Mouse (Mus musculus): ENCODE measurements at regions not wholly inside any gene's neighbourhood (a gene's known extent, or its start where the extent isn't known, plus 50 kb on each side); places are given as distances from the start of the nearest gene placed in this dataset.

DNA sequence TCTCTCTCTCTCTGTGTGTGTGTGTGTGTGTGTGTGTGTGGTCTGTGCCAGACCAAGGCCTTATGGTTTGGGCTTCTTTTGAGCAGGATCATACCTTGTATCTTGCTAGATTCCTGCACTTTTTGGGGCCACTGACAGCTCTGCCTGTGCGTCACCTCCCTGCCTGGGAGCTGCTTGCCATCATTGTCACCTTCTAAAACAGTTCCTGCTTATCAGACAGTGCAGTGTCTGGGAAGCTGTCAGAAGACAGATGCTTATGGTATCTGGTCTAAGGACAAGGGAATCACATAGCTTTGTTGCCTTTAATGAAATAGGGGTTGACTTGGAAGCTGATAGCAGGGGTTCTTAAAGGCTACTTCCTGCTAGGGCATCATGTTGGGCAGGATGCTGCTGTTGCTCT is 114.1 kb upstream of the Spon1 start:
- H3K27me3 ChIP-seq (ENCODE audit: control insufficient read depth, insufficient read depth, low read length): no peaks in the 10 kb centered on the region
- no peak overlapping the region for H3K4me2 ChIP-seq (ENCODE audit: low read depth, low read length)
- H3K4me3 ChIP-seq (ENCODE audit: low read length): no peak overlapping the region
- no peak overlapping the region for H3K9ac ChIP-seq (ENCODE audit: low read length)
- H3K4me1 ChIP-seq (ENCODE audit: control insufficient read depth, insufficient read depth, low read length): 0 out of 2 replicates have a peak, but pooled peaks cover 6% of the 10 kb centered on the region
- H3K27ac ChIP-seq (ENCODE audit: low read length): peak overlapping the region; percentile 48; the same call in 1 of the 2 replicates
- H3K36me3 ChIP-seq (ENCODE audit: control insufficient read depth, insufficient read depth): no peaks in the 10 kb centered on the region
- ATAC-seq (replicated peaks; ENCODE audit: extremely low read depth, insufficient read depth, low FRiP score): peak; percentile 82
- 21% methylated on average over 1 of the region's 1 CpGs for WGBS
- H3K9me3 ChIP-seq (replicated peaks; ENCODE audit: control insufficient read depth, low read length): no peaks in the 10 kb centered on the region

DNA sequence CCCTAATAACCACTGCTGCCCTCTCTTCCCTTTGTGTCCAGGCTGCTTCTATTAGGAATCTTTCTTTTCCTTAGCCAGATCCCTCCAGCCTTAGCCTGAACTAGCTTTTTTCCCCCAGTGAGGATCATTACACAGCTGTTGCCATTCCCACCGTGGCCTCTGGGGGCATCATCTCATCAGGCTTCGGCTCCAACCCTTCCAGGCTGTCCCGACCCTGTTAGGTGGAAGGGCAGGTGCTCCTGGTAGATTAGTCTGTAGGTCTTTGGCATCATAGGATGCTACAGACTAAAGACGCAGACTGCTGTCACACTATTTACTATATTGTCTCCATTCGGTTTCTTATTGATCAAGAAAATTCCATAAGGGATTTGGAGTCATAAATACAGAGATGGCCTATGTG is 112.7 kb upstream of the Spon1 start:
- H3K9me3 ChIP-seq (replicated peaks; ENCODE audit: control insufficient read depth, low read length): no peaks in the 10 kb centered on the region
- no peaks in the 10 kb centered on the region for H3K36me3 ChIP-seq (ENCODE audit: control insufficient read depth, insufficient read depth)
- no peak overlapping the region for H3K4me2 ChIP-seq (ENCODE audit: low read depth, low read length)
- H3K9ac ChIP-seq (ENCODE audit: low read length): no peak overlapping the region
- no peak overlapping the region for H3K27ac ChIP-seq (ENCODE audit: low read length)
- no peak overlapping the region for H3K4me3 ChIP-seq (ENCODE audit: low read length)
- 38% methylated on average over 5 of the region's 5 CpGs for WGBS
- no peak for ATAC-seq (replicated peaks; ENCODE audit: extremely low read depth, insufficient read depth, low FRiP score)
- no peaks in the 10 kb centered on the region for H3K27me3 ChIP-seq (ENCODE audit: control insufficient read depth, insufficient read depth, low read length)
- 0 out of 2 replicates have a peak, but pooled peaks cover 6% of the 10 kb centered on the region for H3K4me1 ChIP-seq (ENCODE audit: control insufficient read depth, insufficient read depth, low read length)

DNA sequence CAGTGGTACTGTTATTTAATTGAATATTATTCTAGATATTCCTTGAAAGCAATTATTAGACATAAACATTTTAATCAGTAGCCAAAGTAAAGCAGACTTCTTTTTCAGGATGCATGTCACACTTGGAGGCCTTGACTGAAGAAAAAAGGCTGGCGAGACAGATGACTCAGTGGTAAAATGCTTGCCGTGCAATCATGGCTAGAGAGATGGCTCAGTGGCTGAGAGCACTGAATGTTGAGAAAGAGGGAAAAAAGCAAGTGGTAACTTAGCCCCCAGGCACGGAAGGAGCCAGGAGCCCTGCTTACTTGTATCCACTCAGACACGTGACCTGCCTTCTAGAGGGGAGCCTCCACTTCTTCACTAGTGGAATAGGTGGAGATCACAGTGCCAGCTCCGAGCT is 110.5 kb upstream of the Spon1 start:
- WGBS: 79% methylated on average over 5 of the region's 5 CpGs
- no peak for ATAC-seq (replicated peaks; ENCODE audit: extremely low read depth, insufficient read depth, low FRiP score)

DNA sequence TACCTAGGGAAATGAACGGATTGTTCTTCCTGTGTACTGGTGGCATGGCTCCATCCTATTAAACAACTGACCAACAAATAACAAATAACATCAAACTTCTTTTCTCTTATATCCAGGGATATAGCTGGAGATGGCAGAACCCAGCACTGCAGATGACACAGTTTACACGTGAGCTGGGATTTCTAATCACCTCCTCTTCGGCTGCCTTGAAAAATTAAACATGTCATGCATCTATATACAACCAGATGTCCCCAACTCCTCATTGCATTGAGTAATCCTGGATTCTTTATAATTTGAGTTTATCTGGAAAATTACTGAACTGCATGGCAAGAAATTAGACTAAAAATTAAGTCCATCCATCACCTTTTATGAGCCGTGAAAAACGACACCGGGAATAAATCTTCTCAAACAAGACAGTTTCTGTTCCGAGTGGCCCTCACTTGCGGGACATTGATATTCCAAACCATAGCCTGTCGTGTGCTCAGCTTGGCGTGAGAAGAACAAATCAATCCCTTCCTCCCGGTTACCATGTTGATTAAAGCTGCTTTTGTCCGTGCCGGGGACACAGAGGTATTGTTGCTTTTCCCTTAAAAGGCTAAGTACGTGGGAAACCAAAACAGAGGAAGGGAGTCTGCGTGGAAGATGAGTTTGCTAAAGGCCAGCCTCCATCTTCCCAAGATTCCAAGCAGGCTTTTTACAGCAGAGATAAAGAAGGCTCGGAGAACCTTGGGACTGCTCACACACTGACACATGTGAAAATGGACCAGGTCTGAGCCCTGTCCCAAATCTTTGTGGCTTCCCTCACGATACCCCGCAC is 92.8 kb upstream of the Spon1 start:
- Histone ChIP-seq H3K27ac (ENCODE audit: low read length) (no peak overlapping the region), H3K27me3 (ENCODE audit: control insufficient read depth, insufficient read depth, low read length) (no peaks in the 10 kb centered on the region), H3K9ac (ENCODE audit: low read length) (no peak overlapping the region), H3K36me3 (ENCODE audit: control insufficient read depth, insufficient read depth) (no peaks in the 10 kb centered on the region), H3K4me1 (ENCODE audit: control insufficient read depth, insufficient read depth, low read length) (no peaks in the 10 kb centered on the region), H3K4me3 (ENCODE audit: low read length) (no peak overlapping the region), H3K9me3 (replicated peaks; ENCODE audit: control insufficient read depth, low read length) (no peaks in the 10 kb centered on the region), H3K4me2 (ENCODE audit: low read depth, low read length) (no peak overlapping the region)
- ATAC-seq (replicated peaks; ENCODE audit: extremely low read depth, insufficient read depth, low FRiP score): no peak
- 71% methylated on average over 18 of the region's 18 CpGs for WGBS

More for the DNA sequence above, 110.5 kb upstream of the Spon1 start:
- Histone ChIP-seq H3K4me2 (ENCODE audit: low read depth, low read length) (no peak overlapping the region), H3K9ac (ENCODE audit: low read length) (no peak overlapping the region), H3K4me1 (ENCODE audit: control insufficient read depth, insufficient read depth, low read length) (0 out of 2 replicates have a peak, but pooled peaks cover 6% of the 10 kb centered on the region), H3K27ac (ENCODE audit: low read length) (no peak overlapping the region), H3K9me3 (replicated peaks; ENCODE audit: control insufficient read depth, low read length) (no peaks in the 10 kb centered on the region), H3K4me3 (ENCODE audit: low read length) (no peak overlapping the region), H3K36me3 (ENCODE audit: control insufficient read depth, insufficient read depth) (no peaks in the 10 kb centered on the region), H3K27me3 (ENCODE audit: control insufficient read depth, insufficient read depth, low read length) (no peaks in the 10 kb centered on the region)

DNA sequence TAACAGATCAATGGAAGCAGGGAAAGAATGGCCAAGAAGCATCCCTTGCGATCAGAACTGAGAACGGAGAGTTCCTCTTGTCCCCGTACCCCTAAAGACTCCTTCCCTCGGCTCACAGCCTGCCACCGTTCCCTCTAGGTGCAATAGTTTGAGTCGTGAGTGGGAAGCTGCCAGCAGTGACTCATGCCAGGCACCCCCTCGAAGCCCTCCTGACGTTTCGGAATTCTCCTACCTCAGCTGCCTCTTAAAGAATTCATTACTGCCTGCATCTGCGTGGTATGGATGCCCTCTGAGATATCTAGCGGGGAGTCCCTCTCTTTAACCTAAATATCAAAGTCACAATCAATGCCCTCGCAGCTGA is 92.2 kb upstream of the Spon1 start:
- no peak overlapping the region for H3K9ac ChIP-seq (ENCODE audit: low read length)
- 64% methylated on average over 12 of the region's 12 CpGs for WGBS
- ATAC-seq (replicated peaks; ENCODE audit: extremely low read depth, insufficient read depth, low FRiP score): no peak
- H3K9me3 ChIP-seq (replicated peaks; ENCODE audit: control insufficient read depth, low read length): no peaks in the 10 kb centered on the region
- no peak overlapping the region for H3K4me2 ChIP-seq (ENCODE audit: low read depth, low read length)
- H3K27me3 ChIP-seq (ENCODE audit: control insufficient read depth, insufficient read depth, low read length): no peaks in the 10 kb centered on the region
- H3K4me3 ChIP-seq (ENCODE audit: low read length): no peak overlapping the region
- no peaks in the 10 kb centered on the region for H3K36me3 ChIP-seq (ENCODE audit: control insufficient read depth, insufficient read depth)
- no peaks in the 10 kb centered on the region for H3K4me1 ChIP-seq (ENCODE audit: control insufficient read depth, insufficient read depth, low read length)
- H3K27ac ChIP-seq (ENCODE audit: low read length): no peak overlapping the region

DNA sequence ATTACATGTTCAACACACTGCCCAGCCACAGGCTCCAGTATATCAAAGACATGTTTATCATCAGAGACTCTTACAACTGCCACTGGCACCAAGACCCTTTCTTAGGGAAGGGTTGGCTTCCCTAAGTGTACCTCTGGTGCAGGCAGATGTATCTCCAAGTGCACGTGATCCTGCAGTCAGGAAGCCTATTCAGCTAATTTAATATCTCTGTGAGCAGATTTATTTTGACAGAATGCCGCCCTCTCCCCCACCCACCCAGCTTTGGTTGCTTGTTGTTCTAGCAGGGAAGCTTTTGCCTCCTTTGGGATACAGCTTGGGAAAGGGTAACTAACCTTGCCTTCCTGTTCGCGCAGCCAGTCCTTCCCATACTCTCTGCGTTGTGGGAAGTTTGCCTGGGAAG is 83.5 kb upstream of the Spon1 start:
- Histone ChIP-seq H3K27me3 (ENCODE audit: control insufficient read depth, insufficient read depth, low read length) (no peaks in the 10 kb centered on the region), H3K4me2 (ENCODE audit: low read depth, low read length) (no peak overlapping the region), H3K4me3 (ENCODE audit: low read length) (no peak overlapping the region), H3K27ac (ENCODE audit: low read length) (no peak overlapping the region), H3K9me3 (replicated peaks; ENCODE audit: control insufficient read depth, low read length) (no peaks in the 10 kb centered on the region), H3K4me1 (ENCODE audit: control insufficient read depth, insufficient read depth, low read length) (no peaks in the 10 kb centered on the region), H3K9ac (ENCODE audit: low read length) (no peak overlapping the region), H3K36me3 (ENCODE audit: control insufficient read depth, insufficient read depth) (no peaks in the 10 kb centered on the region)
- ATAC-seq (replicated peaks; ENCODE audit: extremely low read depth, insufficient read depth, low FRiP score): no peak
- 76% methylated on average over 5 of the region's 5 CpGs for WGBS

DNA sequence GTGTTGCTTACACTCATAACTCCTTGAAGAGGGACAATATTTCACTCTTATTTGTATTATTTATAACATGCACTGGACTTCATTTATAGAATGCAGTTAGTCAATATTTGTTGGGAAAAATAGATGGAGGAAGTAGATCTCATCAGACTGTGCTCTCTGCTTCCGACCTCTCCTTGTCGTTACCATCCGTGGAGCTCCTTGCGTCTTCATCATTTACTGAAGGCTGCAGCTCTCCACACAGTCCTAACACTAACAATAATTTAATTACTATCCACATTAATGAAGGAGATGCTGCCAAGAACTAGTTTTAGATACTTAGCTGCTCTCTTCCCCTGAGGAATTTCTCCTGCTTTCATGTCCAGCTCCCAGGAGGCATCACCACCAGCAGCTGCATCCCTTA is 80.4 kb upstream of the Spon1 start:
- Histone ChIP-seq H3K9me3 (replicated peaks; ENCODE audit: control insufficient read depth, low read length) (no peaks in the 10 kb centered on the region), H3K9ac (ENCODE audit: low read length) (no peak overlapping the region), H3K4me1 (ENCODE audit: control insufficient read depth, insufficient read depth, low read length) (0 out of 2 replicates have a peak, but pooled peaks cover 4% of the 10 kb centered on the region), H3K27ac (ENCODE audit: low read length) (no peak overlapping the region), H3K4me3 (ENCODE audit: low read length) (no peak overlapping the region), H3K4me2 (ENCODE audit: low read depth, low read length) (no peak overlapping the region), H3K27me3 (ENCODE audit: control insufficient read depth, insufficient read depth, low read length) (no peaks in the 10 kb centered on the region), H3K36me3 (ENCODE audit: control insufficient read depth, insufficient read depth) (no peaks in the 10 kb centered on the region)
- no peak for ATAC-seq (replicated peaks; ENCODE audit: extremely low read depth, insufficient read depth, low FRiP score)
- 88% methylated on average over 4 of the region's 4 CpGs for WGBS

DNA sequence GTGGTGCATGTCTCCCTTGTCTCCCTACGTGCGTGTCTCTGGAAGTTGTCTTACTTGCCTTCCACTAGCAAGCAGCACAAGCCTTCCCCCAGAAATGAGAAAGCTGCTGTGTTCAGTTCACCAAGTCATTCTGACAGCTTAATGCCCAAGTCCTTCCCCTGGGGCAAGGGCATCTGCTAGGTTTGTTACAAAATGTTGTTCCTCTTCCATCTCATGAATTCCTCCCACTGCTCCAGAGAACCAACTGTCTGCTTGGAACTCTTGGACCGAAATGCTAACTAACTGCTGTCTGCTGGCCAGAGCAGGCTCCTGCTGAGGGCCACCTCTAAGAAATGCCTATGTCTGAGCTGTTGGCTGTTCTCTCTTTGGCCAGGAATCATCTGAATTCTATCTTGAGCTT is 79.3 kb upstream of the Spon1 start:
- Histone ChIP-seq H3K4me3 (ENCODE audit: low read length) (no peak overlapping the region), H3K4me2 (ENCODE audit: low read depth, low read length) (no peak overlapping the region), H3K9ac (ENCODE audit: low read length) (no peak overlapping the region), H3K9me3 (replicated peaks; ENCODE audit: control insufficient read depth, low read length) (no peaks in the 10 kb centered on the region), H3K27ac (ENCODE audit: low read length) (no peak overlapping the region), H3K27me3 (ENCODE audit: control insufficient read depth, insufficient read depth, low read length) (no peaks in the 10 kb centered on the region), H3K4me1 (ENCODE audit: control insufficient read depth, insufficient read depth, low read length) (0 out of 2 replicates have a peak, but pooled peaks cover 4% of the 10 kb centered on the region), H3K36me3 (ENCODE audit: control insufficient read depth, insufficient read depth) (no peaks in the 10 kb centered on the region)
- WGBS: 69% methylated on average over 3 of the region's 3 CpGs
- ATAC-seq (replicated peaks; ENCODE audit: extremely low read depth, insufficient read depth, low FRiP score): no peak

DNA sequence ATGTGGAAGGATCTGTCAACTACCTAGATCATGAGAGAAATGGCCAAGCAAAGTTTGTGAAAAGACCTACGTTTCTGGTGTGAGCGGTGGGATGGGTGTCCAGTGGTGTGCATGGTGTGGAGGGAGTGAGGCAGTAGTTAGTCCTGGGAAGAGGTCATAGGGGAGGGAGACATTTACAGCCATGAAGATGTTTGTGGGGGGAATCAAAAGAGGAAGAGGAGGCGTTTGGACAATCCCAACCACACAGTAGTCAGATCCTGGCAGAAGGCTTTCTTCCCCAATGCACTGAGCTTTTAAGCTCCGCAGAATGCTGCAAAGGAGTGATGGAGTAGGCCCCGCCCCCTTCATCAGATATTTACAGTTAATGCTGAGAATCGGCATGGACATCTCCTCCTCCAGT is 78.2 kb upstream of the Spon1 start:
- 78% methylated on average over 6 of the region's 6 CpGs for WGBS
- no peaks in the 10 kb centered on the region for H3K9me3 ChIP-seq (replicated peaks; ENCODE audit: control insufficient read depth, low read length)
- H3K4me1 ChIP-seq (ENCODE audit: control insufficient read depth, insufficient read depth, low read length): 0 out of 2 replicates have a peak, but pooled peaks cover 4% of the 10 kb centered on the region
- ATAC-seq (replicated peaks; ENCODE audit: extremely low read depth, insufficient read depth, low FRiP score): no peak
- H3K4me2 ChIP-seq (ENCODE audit: low read depth, low read length): no peak overlapping the region
- no peaks in the 10 kb centered on the region for H3K27me3 ChIP-seq (ENCODE audit: control insufficient read depth, insufficient read depth, low read length)
- H3K36me3 ChIP-seq (ENCODE audit: control insufficient read depth, insufficient read depth): no peaks in the 10 kb centered on the region
- no peak overlapping the region for H3K4me3 ChIP-seq (ENCODE audit: low read length)
- no peak overlapping the region for H3K27ac ChIP-seq (ENCODE audit: low read length)
- H3K9ac ChIP-seq (ENCODE audit: low read length): no peak overlapping the region

Data from heart, embryonic 16.5 days (tissue).